Mouse (Mus musculus): ENCODE measurements around the gene Spocd1. TPM values are rescaled to one million over a fixed set of nuclear protein-coding genes. Genes with fewer than 3 reads are reported as not detected.

The Spocd1 gene
- polyA plus RNA-seq, 1 experiment from 2014 or later: not detected

- H3K9ac ChIP-seq: no peak overlapping the region
- no peaks in the 10 kb centered on the region for H3K27me3 ChIP-seq
- no peaks in the 10 kb centered on the region for H3K36me3 ChIP-seq (replicated peaks)
- no peak for ATAC-seq (ENCODE audit: low FRiP score)
- H3K4me1 ChIP-seq: no peaks in the 10 kb centered on the region
- whole genome bisulfite sequencing: 85% methylated on average over 3 of the region's 3 CpGs
- H3K4me2 ChIP-seq: no peak overlapping the region
- H3K27ac ChIP-seq: no peak overlapping the region
- no peaks in the 10 kb centered on the region for H3K9me3 ChIP-seq
- H3K4me3 ChIP-seq (replicated peaks): no peak overlapping the region
Measured at GRCm38 (mm10) chr4:129921314-129921587, 7.8 kb upstream of the Spocd1 start.

GRCm38 (mm10) chr4:129924143-129924542 lies 4.9 kb upstream of the Spocd1 start:
- no peaks in the 10 kb centered on the region for H3K36me3 ChIP-seq (replicated peaks)
- ATAC-seq (ENCODE audit: low FRiP score): no peak
- no peak overlapping the region for H3K27ac ChIP-seq
- no peaks in the 10 kb centered on the region for H3K9me3 ChIP-seq
- H3K27me3 ChIP-seq: no peaks in the 10 kb centered on the region
- no peak overlapping the region for H3K9ac ChIP-seq
- H3K4me2 ChIP-seq: no peak overlapping the region
- no peak overlapping the region for H3K4me3 ChIP-seq (replicated peaks)
- WGBS: 92% methylated on average over 8 of the region's 8 CpGs
- H3K4me1 ChIP-seq: peaks cover 5% of the 10 kb centered on the region

GRCm38 (mm10) chr4:129924694-129925093 lies 4.4 kb upstream of the Spocd1 start:
- Histone ChIP-seq H3K9me3 (no peaks in the 10 kb centered on the region), H3K9ac (no peak overlapping the region), H3K27ac (no peak overlapping the region), H3K36me3 (replicated peaks) (no peaks in the 10 kb centered on the region), H3K4me2 (no peak overlapping the region), H3K4me1 (peaks cover 5% of the 10 kb centered on the region), H3K4me3 (replicated peaks) (no peak overlapping the region), H3K27me3 (no peaks in the 10 kb centered on the region)
- WGBS: 79% methylated on average over 6 of the region's 6 CpGs
- no peak for ATAC-seq (ENCODE audit: low FRiP score)

GRCm38 (mm10) chr4:129926544-129926943 lies 2.5 kb upstream of the Spocd1 start:
- H3K27ac ChIP-seq: no peak overlapping the region
- H3K4me3 ChIP-seq (replicated peaks): no peak overlapping the region
- H3K4me2 ChIP-seq: no peak overlapping the region
- H3K27me3 ChIP-seq: no peaks in the 10 kb centered on the region
- H3K9me3 ChIP-seq: no peaks in the 10 kb centered on the region
- H3K36me3 ChIP-seq (replicated peaks): no peaks in the 10 kb centered on the region
- no peak for ATAC-seq (ENCODE audit: low FRiP score)
- 55% methylated on average over 8 of the region's 8 CpGs for WGBS
- no peak overlapping the region for H3K9ac ChIP-seq
- H3K4me1 ChIP-seq: peaks cover 5% of the 10 kb centered on the region

GRCm38 (mm10) chr4:129927091-129927490 lies 2.0 kb upstream of the Spocd1 start:
- Histone ChIP-seq H3K4me2 (no peak overlapping the region), H3K36me3 (replicated peaks) (no peaks in the 10 kb centered on the region), H3K4me1 (peaks cover 5% of the 10 kb centered on the region), H3K9me3 (peaks cover 3% of the 10 kb centered on the region; the same call in 1 of the 2 replicates), H3K27ac (no peak overlapping the region), H3K4me3 (replicated peaks) (no peak overlapping the region), H3K27me3 (no peaks in the 10 kb centered on the region), H3K9ac (no peak overlapping the region)
- no peak for ATAC-seq (ENCODE audit: low FRiP score)
- 84% methylated on average over 3 of the region's 3 CpGs for WGBS

GRCm38 (mm10) chr4:129928124-129928751 lies 811 bp upstream of the Spocd1 start:
- ATAC-seq (ENCODE audit: low FRiP score): peak; percentile 64; the same call in 1 of the 2 replicates
- WGBS: 6% methylated on average over 19 of the region's 19 CpGs
- H3K9ac ChIP-seq: no peak overlapping the region
- peak overlapping the region; percentile 44 for H3K4me2 ChIP-seq
- no peaks in the 10 kb centered on the region for H3K27me3 ChIP-seq
- H3K27ac ChIP-seq: no peak overlapping the region
- H3K9me3 ChIP-seq: peaks cover 3% of the 10 kb centered on the region; the same call in 1 of the 2 replicates
- H3K36me3 ChIP-seq (replicated peaks): no peaks in the 10 kb centered on the region
- H3K4me3 ChIP-seq (replicated peaks): peak overlapping the region; percentile 6
- H3K4me1 ChIP-seq: peaks cover 5% of the 10 kb centered on the region

GRCm38 (mm10) chr4:129933696-129934095 lies 4.6 kb downstream of the Spocd1 start:
- no peak overlapping the region for H3K27ac ChIP-seq
- H3K4me3 ChIP-seq (replicated peaks): no peak overlapping the region
- H3K27me3 ChIP-seq: no peaks in the 10 kb centered on the region
- WGBS: 77% methylated on average over 14 of the region's 14 CpGs
- H3K36me3 ChIP-seq (replicated peaks): no peaks in the 10 kb centered on the region
- H3K9ac ChIP-seq: no peak overlapping the region
- H3K4me2 ChIP-seq: no peak overlapping the region
- peaks cover 3% of the 10 kb centered on the region; the same call in 1 of the 2 replicates for H3K9me3 ChIP-seq
- ATAC-seq (ENCODE audit: low FRiP score): no peak
- H3K4me1 ChIP-seq: peaks cover 11% of the 10 kb centered on the region

GRCm38 (mm10) chr4:129934177-129934855 lies 5.3 kb downstream of the Spocd1 start:
- Histone ChIP-seq H3K4me1 (peaks cover 11% of the 10 kb centered on the region; the same call in 1 of the 2 replicates), H3K27ac (no peak overlapping the region), H3K9ac (no peak overlapping the region), H3K4me2 (no peak overlapping the region), H3K36me3 (replicated peaks) (no peaks in the 10 kb centered on the region), H3K27me3 (no peaks in the 10 kb centered on the region), H3K9me3 (peaks cover 3% of the 10 kb centered on the region; the same call in 1 of the 2 replicates), H3K4me3 (replicated peaks) (no peak overlapping the region)
- no peak for ATAC-seq (ENCODE audit: low FRiP score)
- WGBS: 72% methylated on average over 16 of the region's 16 CpGs

GRCm38 (mm10) chr4:129951359-129951821 lies 22.3 kb downstream of the Spocd1 start:
- no peak overlapping the region for H3K27ac ChIP-seq
- H3K27me3 ChIP-seq: peaks cover 8% of the 10 kb centered on the region
- no peaks in the 10 kb centered on the region for H3K9me3 ChIP-seq
- H3K36me3 ChIP-seq (replicated peaks): no peaks in the 10 kb centered on the region
- H3K4me2 ChIP-seq: no peak overlapping the region
- H3K4me3 ChIP-seq (replicated peaks): no peak overlapping the region
- H3K9ac ChIP-seq: no peak overlapping the region
- 76% methylated on average over 6 of the region's 6 CpGs for WGBS
- no peaks in the 10 kb centered on the region for H3K4me1 ChIP-seq
- no peak for ATAC-seq (ENCODE audit: low FRiP score)

- H3K9ac ChIP-seq: no peak overlapping the region
- no peaks in the 10 kb centered on the region for H3K4me1 ChIP-seq
- H3K36me3 ChIP-seq (replicated peaks): no peaks in the 10 kb centered on the region
- H3K27ac ChIP-seq: no peak overlapping the region
- 61% methylated on average over 5 of the region's 5 CpGs for WGBS
- no peak for ATAC-seq (ENCODE audit: low FRiP score)
- H3K4me2 ChIP-seq: no peak overlapping the region
- peaks cover 8% of the 10 kb centered on the region for H3K27me3 ChIP-seq
- H3K4me3 ChIP-seq (replicated peaks): no peak overlapping the region
- H3K9me3 ChIP-seq: no peaks in the 10 kb centered on the region
Measured at GRCm38 (mm10) chr4:129952241-129952810, 23.3 kb downstream of the Spocd1 start.

GRCm38 (mm10) chr4:129954527-129954926 lies 25.5 kb downstream of the Spocd1 start:
- Histone ChIP-seq H3K4me1 (peaks cover 4% of the 10 kb centered on the region), H3K27ac (no peak overlapping the region), H3K9ac (no peak overlapping the region), H3K36me3 (replicated peaks) (no peaks in the 10 kb centered on the region), H3K4me3 (replicated peaks) (no peak overlapping the region), H3K4me2 (no peak overlapping the region), H3K27me3 (peaks cover 9% of the 10 kb centered on the region), H3K9me3 (no peaks in the 10 kb centered on the region)
- 55% methylated on average over 2 of the region's 2 CpGs for WGBS
- no peak for ATAC-seq (ENCODE audit: low FRiP score)

- H3K4me2 ChIP-seq: peak overlapping the region; percentile 90
- H3K9ac ChIP-seq: peak overlapping the region; percentile 50
- peaks cover 18% of the 10 kb centered on the region for H3K27me3 ChIP-seq
- no peaks in the 10 kb centered on the region for H3K36me3 ChIP-seq (replicated peaks)
- H3K9me3 ChIP-seq: no peaks in the 10 kb centered on the region
- H3K27ac ChIP-seq: peak overlapping the region; percentile 61
- peak; percentile 88 for ATAC-seq (ENCODE audit: low FRiP score)
- peak overlapping the region; percentile 43 for H3K4me3 ChIP-seq (replicated peaks)
- H3K4me1 ChIP-seq: peaks cover 33% of the 10 kb centered on the region
- under 1% methylated on average over 37 of the region's 37 CpGs for WGBS
Measured at GRCm38 (mm10) chr4:129960180-129960944, 31.3 kb downstream of the Spocd1 start.

All from forebrain, embryonic 12.5 days (tissue).